Mouse (Mus musculus) kidney, adult 2 months (tissue): ENCODE measurements around the gene Lpin2. TPM values are rescaled to one million over a fixed set of nuclear protein-coding genes. Genes with fewer than 3 reads are reported as not detected.

Source experiments
- DNase-seq: peaks from one replicate; pipeline ENCODE4 v3.0.0; 2021
- H3K27ac ChIP-seq: fragments of 200-500 bp; 2 replicates; pipeline ENCODE4 v1.5.1; 2012; ENCODE audit warnings: low read depth, low read length, control low read depth, inconsistent platforms; ENCODE audit not compliant: insufficient read depth
- H3K27me3 ChIP-seq: fragments of 200-500 bp; replicated peaks from 2 replicates; pipeline ENCODE4 v1.6.1; 2012; ENCODE audit warnings: mild to moderate bottlenecking, moderate library complexity, low read length, inconsistent platforms; ENCODE audit not compliant: control insufficient read depth, insufficient read depth
- H3K36me3 ChIP-seq: fragments of 200-500 bp; 2 replicates; pipeline ENCODE4 v1.6.1; 2012; ENCODE audit warnings: mild to moderate bottlenecking, moderate library complexity, low read length, inconsistent platforms; ENCODE audit not compliant: control insufficient read depth, insufficient read depth
- H3K4me1 ChIP-seq: fragments of 200-500 bp; 2 replicates; pipeline ENCODE4 v1.6.1; 2011; ENCODE audit warnings: low read length; ENCODE audit not compliant: control insufficient read depth, insufficient read depth
- H3K4me3 ChIP-seq: fragments of 200-500 bp; 2 replicates; pipeline ENCODE4 v1.5.1; 2011; ENCODE audit warnings: mild to moderate bottlenecking, low read depth, low read length, control low read depth; ENCODE audit not compliant: insufficient read depth
- CTCF ChIP-seq: fragments of 200-500 bp; conservative IDR thresholded peaks from 2 replicates; pipeline ENCODE4 v1.5.1; 2011; ENCODE audit warnings: low read depth, mild to moderate bottlenecking, control low read depth, low read length, moderate library complexity, mixed read lengths; ENCODE audit not compliant: insufficient read depth, insufficient read length
- POLR2A ChIP-seq: fragments of 200-500 bp; IDR thresholded peaks from one replicate; pipeline ENCODE4 v1.6.1; 2011; ENCODE audit warnings: low read depth, low read length, control low read depth
- WGBS: fragments of 180-500 bp; shearing (Covaris S2); methylation state at CpG from one replicate; pipeline ENCODE4 v1.1.7; 2018; 5-methylcytosine and 5-hydroxymethylcytosine counted together
- polyA plus RNA-seq: library from polyadenylated mRNA; depleted of rRNA; stranded (reverse); fragments of >200 nt; gene quantifications from 2 replicates; pipeline ENCODE4 v1.2.3, GENCODE M21; 2012

Lpin2 gene
- polyA plus RNA-seq, 1 experiment = 17.7 TPM

DNA sequence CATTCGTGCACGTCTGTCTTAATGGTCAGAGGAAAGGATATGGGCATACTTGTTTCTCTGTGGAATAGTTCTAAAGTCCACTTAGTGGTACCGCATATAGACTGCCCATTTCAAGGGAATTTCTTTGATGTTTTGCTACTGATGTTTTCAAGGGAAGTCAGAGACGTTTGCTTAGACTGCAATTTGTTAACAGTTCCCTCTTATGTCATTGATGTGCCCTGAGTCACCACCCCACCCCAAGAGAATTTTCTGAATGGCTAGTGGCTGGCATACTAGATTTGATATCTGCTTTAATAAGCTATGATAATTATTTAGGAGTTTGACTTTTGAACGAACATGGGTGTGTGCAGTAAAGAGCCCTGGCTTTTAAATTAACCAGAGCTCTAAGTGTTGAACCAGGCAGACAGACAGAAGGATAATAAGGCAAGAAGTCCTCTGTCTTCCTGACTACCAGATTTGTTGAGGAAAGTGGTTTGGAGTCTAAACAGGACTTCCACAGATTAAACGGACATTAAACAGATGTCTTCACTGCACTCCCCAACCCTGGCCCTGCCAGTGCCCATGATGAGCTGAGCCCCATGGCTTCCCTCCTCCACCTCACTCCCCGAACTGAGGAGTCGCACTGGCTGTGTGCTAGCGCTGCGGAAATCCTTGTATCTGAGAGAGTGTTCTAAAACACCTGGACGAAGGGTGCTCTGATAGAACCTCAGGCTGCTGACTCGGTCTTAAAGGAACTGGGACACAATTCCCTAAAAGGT lies 24.0 kb downstream of the Lpin2 start:
- TF ChIP-seq POLR2A (no peak), CTCF (no peak)
- peak; percentile 43 for DNase-seq
- WGBS = 48% methylated on average over 12 of the region's 12 CpGs
- Histone ChIP-seq H3K27me3 (no peaks in the 10 kb centered on the region), H3K36me3 (no peaks in the 10 kb centered on the region), H3K27ac (peak overlapping the region; percentile 74), H3K4me3 (no peak overlapping the region), H3K4me1 (peaks cover 42% of the 10 kb centered on the region)

DNA sequence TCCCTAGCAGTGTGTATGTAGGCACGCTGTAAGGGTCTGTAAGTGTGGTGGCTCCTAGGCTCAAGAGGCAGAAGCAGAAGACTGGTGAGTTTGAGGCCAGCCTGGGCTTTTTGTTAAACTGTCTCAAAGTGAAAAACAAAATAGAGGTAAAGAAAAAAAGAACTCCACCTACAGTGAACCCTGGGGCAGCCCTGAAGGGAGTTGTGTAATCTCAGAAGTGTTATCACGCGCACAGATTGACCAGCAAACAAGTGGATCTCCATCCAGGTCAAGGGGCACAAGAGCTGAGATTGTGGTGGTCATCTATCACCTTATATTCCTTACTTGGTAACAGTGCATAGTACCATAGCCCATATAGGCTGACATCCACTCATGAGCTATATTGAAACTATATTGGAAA lies 24.9 kb downstream of the Lpin2 start:
- TF ChIP-seq CTCF = no peak
- TF ChIP-seq POLR2A = no peak
- no peak for DNase-seq
- no peaks in the 10 kb centered on the region for H3K27me3 ChIP-seq
- peaks cover 35% of the 10 kb centered on the region for H3K4me1 ChIP-seq
- no peak overlapping the region for H3K4me3 ChIP-seq
- H3K36me3 ChIP-seq = no peaks in the 10 kb centered on the region
- WGBS = 75% methylated on average over 3 of the region's 3 CpGs
- peak overlapping the region; percentile 18; the same call in 1 of the 2 replicates for H3K27ac ChIP-seq

DNA sequence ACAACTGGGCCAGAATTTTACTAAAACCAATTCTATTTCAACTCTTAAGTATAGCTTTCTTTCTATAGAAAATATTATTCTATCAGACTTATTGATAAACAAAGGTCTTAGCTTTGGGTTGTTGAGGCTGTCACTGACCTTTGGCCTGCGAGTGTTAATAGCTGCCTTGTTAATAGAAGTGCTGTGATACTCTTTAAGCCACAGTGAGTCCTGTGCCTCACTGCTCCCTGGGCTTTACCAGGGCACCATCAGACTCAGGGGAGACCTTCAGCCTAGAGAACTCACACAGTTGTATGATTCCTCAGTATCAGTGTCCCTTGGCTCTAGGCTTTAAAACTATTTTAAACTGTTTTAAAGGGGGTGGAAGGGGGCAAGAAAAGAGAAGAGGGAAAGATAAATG lies 26.0 kb downstream of the Lpin2 start:
- Histone ChIP-seq H3K27me3 (no peaks in the 10 kb centered on the region), H3K4me1 (peaks cover 31% of the 10 kb centered on the region), H3K4me3 (no peak overlapping the region), H3K36me3 (no peaks in the 10 kb centered on the region), H3K27ac (peak overlapping the region; percentile 35; the same call in 1 of the 2 replicates)
- no peak for DNase-seq
- WGBS = 95% methylated on average over 1 of the region's 1 CpGs
- TF ChIP-seq CTCF (no peak), POLR2A (no peak)

DNA sequence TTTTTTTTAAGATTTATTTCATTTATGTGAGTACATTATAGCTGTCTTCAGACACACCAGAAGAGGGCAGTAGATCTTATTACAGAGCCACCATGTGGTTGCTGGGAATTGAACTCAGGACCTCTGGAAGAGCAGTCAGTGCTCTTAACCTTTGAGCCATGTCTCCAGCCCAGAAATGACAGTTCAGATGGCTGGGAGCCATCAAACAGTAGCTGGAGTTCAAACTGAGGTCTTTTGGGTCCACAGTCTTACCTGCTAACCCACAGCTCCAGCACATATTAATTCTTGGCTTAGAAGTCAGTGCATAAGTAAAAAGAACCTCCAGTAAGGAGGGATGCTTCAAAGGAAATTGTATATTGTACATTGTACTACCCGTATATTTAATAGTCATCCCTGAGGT lies 26.6 kb downstream of the Lpin2 start:
- peaks cover 33% of the 10 kb centered on the region for H3K4me1 ChIP-seq
- no peaks in the 10 kb centered on the region for H3K27me3 ChIP-seq
- DNase-seq = peak; percentile 63
- no peaks in the 10 kb centered on the region for H3K36me3 ChIP-seq
- H3K27ac ChIP-seq = no peak overlapping the region
- TF ChIP-seq POLR2A = no peak
- TF ChIP-seq CTCF = no peak
- no peak overlapping the region for H3K4me3 ChIP-seq
- 79% methylated on average over 1 of the region's 1 CpGs for WGBS

DNA sequence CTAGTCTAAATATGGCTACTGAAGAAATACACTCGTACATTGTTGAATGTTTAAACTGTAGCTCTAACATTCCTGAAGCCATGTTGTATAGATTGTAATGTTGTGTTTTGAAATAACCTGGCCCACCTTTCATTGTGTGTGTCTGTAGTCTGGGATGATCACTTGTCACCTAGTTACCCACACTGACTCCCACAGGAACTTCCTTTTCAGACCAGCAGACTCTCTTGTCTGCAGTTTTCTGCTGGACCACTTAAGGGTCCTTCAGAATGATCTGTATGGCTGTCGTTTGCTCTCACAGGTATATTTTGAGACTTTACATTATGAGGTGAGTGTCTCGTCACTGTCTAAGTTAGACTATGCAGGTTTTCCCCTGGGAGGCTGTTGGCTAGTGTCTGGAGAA lies 27.6 kb downstream of the Lpin2 start:
- no peak overlapping the region for H3K4me3 ChIP-seq
- no peaks in the 10 kb centered on the region for H3K27me3 ChIP-seq
- 73% methylated on average over 3 of the region's 3 CpGs for WGBS
- DNase-seq = no peak
- no peak for TF ChIP-seq CTCF
- no peak for TF ChIP-seq POLR2A
- H3K36me3 ChIP-seq = no peaks in the 10 kb centered on the region
- H3K4me1 ChIP-seq = peaks cover 35% of the 10 kb centered on the region
- no peak overlapping the region for H3K27ac ChIP-seq

DNA sequence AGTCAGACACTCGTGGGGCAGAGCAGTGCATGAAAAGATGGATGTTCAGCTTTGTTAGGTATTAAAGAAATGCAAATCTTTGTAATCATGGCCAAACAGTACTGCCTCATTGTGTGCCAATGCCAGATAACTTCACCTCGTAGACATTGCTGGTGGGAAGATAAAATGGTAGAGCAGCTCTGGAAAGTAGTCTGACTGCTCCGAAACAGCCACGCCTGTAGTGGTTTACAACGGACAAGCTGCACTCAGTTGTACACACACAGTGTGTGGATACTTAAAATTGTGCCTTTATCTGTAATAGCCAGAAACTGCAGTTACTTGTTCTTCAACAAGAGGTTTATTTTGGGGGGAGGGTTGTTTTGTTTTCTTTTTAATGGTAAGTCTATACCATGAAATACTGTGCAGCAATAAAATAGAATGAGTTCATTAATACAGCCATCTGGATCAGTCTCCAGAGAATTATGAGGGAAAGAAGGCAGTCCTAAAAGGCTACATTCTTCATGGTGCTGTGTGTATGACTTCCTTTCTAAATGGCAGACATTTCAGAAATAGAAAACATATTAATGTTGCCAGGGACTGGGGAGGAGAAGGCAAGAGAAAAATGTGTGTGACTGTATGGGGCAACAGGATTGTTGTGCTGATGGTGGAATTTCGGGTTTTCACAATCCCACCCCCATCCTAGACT lies 29.7 kb downstream of the Lpin2 start:
- Histone ChIP-seq H3K27me3 (no peaks in the 10 kb centered on the region), H3K4me3 (no peak overlapping the region), H3K36me3 (no peaks in the 10 kb centered on the region), H3K4me1 (peaks cover 42% of the 10 kb centered on the region), H3K27ac (no peak overlapping the region)
- 69% methylated on average over 6 of the region's 6 CpGs for WGBS
- no peak for TF ChIP-seq POLR2A
- no peak for TF ChIP-seq CTCF
- no peak for DNase-seq

DNA sequence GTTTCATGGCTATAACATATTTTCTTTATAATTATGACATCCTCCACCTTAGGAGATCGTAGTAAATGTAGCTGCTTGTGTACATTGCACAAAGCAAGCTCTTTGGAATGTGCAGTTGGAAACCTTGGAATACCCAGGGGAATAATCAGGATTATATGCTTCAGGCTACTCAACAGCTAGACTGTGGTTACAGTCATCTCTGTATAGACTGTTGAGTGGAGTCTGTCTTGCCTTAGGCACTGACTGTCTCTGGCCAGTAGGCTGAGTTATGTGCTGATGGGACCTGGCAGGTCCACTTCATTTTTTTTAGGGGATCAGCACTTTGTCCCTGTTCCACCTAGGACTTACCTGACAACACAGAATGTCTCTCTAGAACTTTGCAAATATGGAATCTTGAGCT lies 31.3 kb downstream of the Lpin2 start:
- Histone ChIP-seq H3K27me3 (no peaks in the 10 kb centered on the region), H3K4me3 (no peak overlapping the region), H3K36me3 (peaks cover 2% of the 10 kb centered on the region; the same call in 1 of the 2 replicates), H3K27ac (no peak overlapping the region), H3K4me1 (peaks cover 37% of the 10 kb centered on the region)
- 84% methylated on average over 1 of the region's 1 CpGs for WGBS
- no peak for DNase-seq
- 0 out of 2 replicates have a peak, but pooled peaks have one; percentile 9 for TF ChIP-seq CTCF
- TF ChIP-seq POLR2A = no peak
